Mouse (Mus musculus) neural tube, embryonic 11.5 days (tissue): Measurements from ENCODE around the gene Pkn3. TPM values are rescaled to one million over a fixed set of nuclear protein-coding genes. Genes with fewer than 3 reads are reported as not detected.

Experiments
- ATAC-seq: fragments of 200-750 bp; cut with Nextera tagmentation; 2 replicates; pipeline ENCODE4 v1.8.0; 2017; ENCODE audit warnings: moderate number of reproducible peaks, mild to moderate bottlenecking, moderate TSS enrichment, moderate library complexity; ENCODE audit not compliant: insufficient read depth, low FRiP score, low TSS enrichment
- DNase-seq: peaks from one replicate; pipeline ENCODE4 v3.0.0-alpha.2; 2015; ENCODE audit warnings: low spot score
- H3K27ac ChIP-seq: fragments of 300-500 bp; sonication (generic); 2 replicates; pipeline ENCODE4 v1.5.1; 2014; ENCODE audit warnings: low read depth, mild to moderate bottlenecking, low read length
- H3K27me3 ChIP-seq: fragments of 300-500 bp; sonication (generic); 2 replicates; pipeline ENCODE4 v1.6.1; 2014; ENCODE audit warnings: mild to moderate bottlenecking, low read length, mixed read lengths; ENCODE audit not compliant: control insufficient read depth, insufficient read depth
- H3K36me3 ChIP-seq: fragments of 300-500 bp; sonication (generic); 2 replicates; pipeline ENCODE4 v1.6.1; 2014; ENCODE audit warnings: mild to moderate bottlenecking, low read length, moderate library complexity, mixed read lengths; ENCODE audit not compliant: control insufficient read depth, insufficient read depth
- H3K4me1 ChIP-seq: fragments of 300-500 bp; sonication (generic); 2 replicates; pipeline ENCODE4 v1.6.1; 2014; ENCODE audit warnings: low read length, mixed read lengths; ENCODE audit not compliant: control insufficient read depth, insufficient read depth
- H3K4me2 ChIP-seq: fragments of 300-500 bp; sonication (generic); 2 replicates; pipeline ENCODE4 v1.6.1; 2014; ENCODE audit warnings: low read depth, mild to moderate bottlenecking, moderate library complexity
- H3K4me3 ChIP-seq: fragments of 300-500 bp; sonication (generic); 2 replicates; pipeline ENCODE4 v1.5.1; 2014; ENCODE audit warnings: low read depth, low read length
- H3K9ac ChIP-seq: fragments of 300-500 bp; sonication (generic); 2 replicates; pipeline ENCODE4 v1.6.1; 2014; ENCODE audit warnings: mild to moderate bottlenecking, low read length
- H3K9me3 ChIP-seq: fragments of 300-500 bp; sonication (generic); 2 replicates; pipeline ENCODE4 v1.6.1; 2016; ENCODE audit warnings: low read length; ENCODE audit not compliant: control insufficient read depth
- WGBS: fragments of 180-500 bp; shearing (Covaris S2); extraction: QIAGEN DNeasy Blood & Tissue Kit; methylation state at CpG from one replicate; pipeline ENCODE4 v1.1.7; 2014; 5-methylcytosine and 5-hydroxymethylcytosine counted together
- polyA plus RNA-seq: library from polyadenylated mRNA; unstranded; fragments of >200 nt; fragmentation: Nextera tagmentation; extraction: Ambion mirVana; gene quantifications from 2 replicates; pipeline ENCODE4 v1.2.1, GENCODE M21; 2014

Gene Pkn3
- polyA plus RNA-seq, 1 experiment from 2014 or later, result 7.0 TPM

DNA sequence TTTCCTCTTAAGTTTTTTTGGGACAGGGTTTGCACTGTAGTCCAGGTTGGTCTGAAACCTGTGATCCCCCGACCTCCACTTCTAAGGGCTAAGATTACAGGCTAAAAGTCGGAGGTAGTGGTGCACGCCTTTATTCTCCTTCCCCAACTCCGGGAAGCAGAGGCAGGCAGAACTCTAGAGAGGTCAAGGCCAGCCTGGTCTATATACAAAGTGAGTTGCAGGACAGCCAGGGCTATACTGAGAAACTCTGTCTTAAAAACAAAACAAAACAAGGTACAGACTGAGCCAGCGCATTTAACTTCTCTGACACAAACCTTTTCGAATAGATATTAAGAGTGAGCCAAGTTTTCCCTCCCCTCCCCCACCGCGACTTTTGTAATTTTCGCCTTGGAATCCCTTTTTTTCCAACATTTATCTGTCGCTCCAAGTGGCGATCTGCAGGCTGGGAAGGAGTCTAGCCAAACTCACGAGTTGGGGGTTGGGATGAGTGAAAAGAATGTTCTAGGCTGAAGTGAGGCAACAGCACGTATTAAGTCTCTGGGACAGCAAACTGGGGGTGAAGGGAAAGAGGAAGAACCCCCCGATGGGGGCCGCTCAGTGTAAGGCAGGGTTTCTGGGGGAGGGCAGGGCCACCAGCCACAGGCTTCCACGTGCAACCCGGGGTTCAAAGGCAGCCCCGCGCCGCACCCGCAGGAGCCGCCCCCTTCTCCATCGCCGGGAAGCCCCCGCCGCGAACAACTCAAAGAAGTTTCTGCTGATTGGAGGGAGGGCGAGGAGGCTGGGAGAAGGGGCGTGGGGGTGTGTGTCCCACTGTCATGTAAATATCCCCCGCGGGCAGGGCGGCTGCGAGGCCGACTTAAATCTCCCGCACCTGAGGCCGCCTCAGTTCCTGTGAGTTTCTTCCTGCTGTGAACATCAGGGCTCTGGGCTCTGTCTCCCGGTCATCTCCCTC, 16.0 kb upstream of the Pkn3 start:
- Histone ChIP-seq H3K27me3 (no peaks in the 10 kb centered on the region), H3K4me2 (peak overlapping the region; percentile 95), H3K9me3 (no peaks in the 10 kb centered on the region), H3K36me3 (no peaks in the 10 kb centered on the region), H3K4me1 (peaks cover 13% of the 10 kb centered on the region), H3K4me3 (peak overlapping the region; percentile 68), H3K27ac (peak overlapping the region; percentile 85), H3K9ac (peak overlapping the region; percentile 75)
- WGBS, result 10% methylated on average over 36 of the region's 37 CpGs
- ATAC-seq, result 0 out of 2 replicates have a peak, but pooled peaks have one; percentile 17
- peak; percentile 79 for DNase-seq

DNA sequence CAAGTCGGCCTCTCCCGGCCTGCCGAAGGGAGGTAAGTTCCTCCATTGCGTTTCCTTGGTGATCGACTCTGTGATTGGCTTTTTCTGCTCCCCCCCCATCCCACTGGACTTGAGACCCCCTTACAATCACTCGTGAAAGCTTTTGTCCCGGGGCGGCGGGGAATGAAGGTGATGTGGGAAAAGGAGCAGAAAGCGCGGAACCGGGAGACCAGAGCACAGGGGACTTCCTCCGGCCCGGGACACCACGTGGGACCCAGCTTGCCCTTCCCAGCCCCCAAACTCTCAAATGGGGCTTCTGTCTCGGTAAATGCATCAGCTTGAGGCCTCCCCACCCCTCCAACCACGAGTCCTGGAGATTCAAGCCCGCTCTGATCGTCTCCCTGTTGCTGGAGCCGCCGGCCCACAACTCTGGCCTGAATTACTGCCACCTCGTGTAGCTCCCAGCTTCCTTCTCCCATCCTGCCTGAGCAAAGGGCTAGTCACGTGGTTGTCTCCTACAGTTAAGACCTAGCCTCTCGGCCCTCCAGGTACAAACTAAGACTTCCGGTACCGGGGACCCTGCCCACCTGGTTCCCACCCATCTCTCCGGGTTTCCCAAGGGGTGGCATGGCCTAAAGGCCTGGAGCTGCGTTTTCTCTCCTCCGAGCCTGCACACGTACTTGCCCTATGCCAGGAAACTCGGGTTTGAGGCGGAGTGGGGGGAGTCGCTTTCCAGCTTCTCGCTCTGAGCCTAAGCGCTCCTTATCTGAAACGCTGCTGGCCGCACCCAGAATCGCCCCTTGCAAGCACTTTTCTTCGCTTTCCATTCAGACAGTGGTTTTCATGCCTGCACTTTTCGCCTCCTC, 15.0 kb upstream of the Pkn3 start:
- WGBS, result under 1% methylated on average over 40 of the region's 40 CpGs
- Histone ChIP-seq H3K9ac (peak overlapping the region; percentile 75), H3K27ac (peak overlapping the region; percentile 85), H3K4me1 (peaks cover 13% of the 10 kb centered on the region), H3K9me3 (no peaks in the 10 kb centered on the region), H3K36me3 (no peaks in the 10 kb centered on the region), H3K4me3 (peak overlapping the region; percentile 68), H3K4me2 (peak overlapping the region; percentile 95), H3K27me3 (no peaks in the 10 kb centered on the region)
- DNase-seq (peak; percentile 73), ATAC-seq (no peak)

DNA sequence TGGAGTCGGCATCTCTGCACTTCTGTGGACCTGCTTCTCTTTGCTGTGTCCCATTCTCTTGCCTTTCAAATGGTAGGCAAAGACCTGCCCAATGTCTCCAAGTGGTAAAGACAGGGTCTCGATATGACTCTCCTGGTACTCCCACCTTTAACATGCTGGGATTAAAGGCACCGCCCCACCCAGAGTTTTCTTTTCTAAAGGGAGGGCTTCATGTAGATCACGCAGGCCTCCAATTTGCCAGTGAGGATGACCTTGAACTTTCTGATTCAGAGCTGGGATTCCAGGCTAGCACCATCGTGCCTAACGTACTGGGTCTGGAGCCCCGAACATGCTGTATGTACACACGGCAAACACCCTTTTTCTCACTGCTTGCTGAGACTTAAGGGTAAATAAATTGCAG, 14.2 kb upstream of the Pkn3 start:
- Histone ChIP-seq H3K9ac (peak overlapping the region; percentile 75), H3K27ac (peak overlapping the region; percentile 85; the same call in 1 of the 2 replicates), H3K4me3 (peak overlapping the region; percentile 68), H3K4me2 (peak overlapping the region; percentile 95), H3K27me3 (no peaks in the 10 kb centered on the region), H3K4me1 (peaks cover 18% of the 10 kb centered on the region), H3K36me3 (no peaks in the 10 kb centered on the region), H3K9me3 (no peaks in the 10 kb centered on the region)
- no peak for DNase-seq
- no peak for ATAC-seq
- 4% methylated on average over 8 of the region's 8 CpGs for WGBS

DNA sequence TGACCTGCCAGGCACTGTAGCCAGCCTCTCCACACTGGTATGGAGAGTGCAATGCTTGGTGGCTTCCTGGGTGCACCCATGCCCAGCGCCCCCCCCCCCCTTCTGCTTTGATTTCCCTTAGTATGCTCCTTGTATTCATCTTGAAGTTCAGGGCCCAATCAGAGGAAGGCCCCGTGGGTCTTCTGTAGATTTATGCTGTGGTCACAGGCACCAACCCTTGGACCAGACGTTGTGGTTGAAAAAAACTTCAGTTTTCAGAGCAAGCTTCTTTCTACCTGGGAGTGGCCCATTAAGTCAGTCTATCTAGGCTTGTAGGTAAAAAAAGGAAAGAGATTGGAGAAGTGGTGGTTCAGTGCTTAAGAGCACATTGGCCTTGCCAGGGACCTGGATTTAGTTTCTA, 13.7 kb upstream of the Pkn3 start:
- DNase-seq (no peak), ATAC-seq (no peak)
- Histone ChIP-seq H3K9ac (no peak overlapping the region; the same call in none of the 2 replicates), H3K4me1 (peaks cover 21% of the 10 kb centered on the region), H3K4me2 (peak overlapping the region; percentile 95), H3K27ac (no peak overlapping the region), H3K27me3 (no peaks in the 10 kb centered on the region), H3K9me3 (no peaks in the 10 kb centered on the region), H3K36me3 (no peaks in the 10 kb centered on the region), H3K4me3 (peak overlapping the region; percentile 68)
- WGBS, result 5% methylated on average over 3 of the region's 3 CpGs

DNA sequence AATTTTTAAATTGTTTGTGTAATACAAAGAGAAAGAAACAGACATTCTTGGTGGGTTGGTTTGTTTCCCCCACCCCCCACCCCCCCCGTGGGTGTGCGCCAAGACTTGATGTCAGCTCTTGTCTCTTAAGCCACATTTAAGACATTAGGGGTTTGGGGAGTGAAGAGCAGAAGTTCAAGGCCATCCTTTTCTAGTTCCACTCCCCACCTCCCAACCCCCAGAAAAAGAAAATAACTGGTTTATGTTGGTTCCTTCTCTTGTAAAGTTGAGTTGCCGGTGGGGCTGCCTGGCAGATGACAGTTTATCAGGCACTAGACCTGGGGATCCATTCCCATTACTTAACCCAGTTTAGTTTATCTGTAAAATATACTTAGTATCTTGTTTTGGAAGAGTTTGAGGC, 13.2 kb upstream of the Pkn3 start:
- Histone ChIP-seq H3K4me3 (0 out of 2 replicates have a peak overlapping the region, but pooled peaks have one; percentile 68), H3K4me2 (peak overlapping the region; percentile 95; the same call in 1 of the 2 replicates), H3K9me3 (no peaks in the 10 kb centered on the region), H3K27ac (no peak overlapping the region), H3K4me1 (peaks cover 21% of the 10 kb centered on the region), H3K36me3 (no peaks in the 10 kb centered on the region), H3K27me3 (no peaks in the 10 kb centered on the region), H3K9ac (no peak overlapping the region)
- ATAC-seq (no peak), DNase-seq (no peak)
- WGBS, result 36% methylated on average over 3 of the region's 3 CpGs

DNA sequence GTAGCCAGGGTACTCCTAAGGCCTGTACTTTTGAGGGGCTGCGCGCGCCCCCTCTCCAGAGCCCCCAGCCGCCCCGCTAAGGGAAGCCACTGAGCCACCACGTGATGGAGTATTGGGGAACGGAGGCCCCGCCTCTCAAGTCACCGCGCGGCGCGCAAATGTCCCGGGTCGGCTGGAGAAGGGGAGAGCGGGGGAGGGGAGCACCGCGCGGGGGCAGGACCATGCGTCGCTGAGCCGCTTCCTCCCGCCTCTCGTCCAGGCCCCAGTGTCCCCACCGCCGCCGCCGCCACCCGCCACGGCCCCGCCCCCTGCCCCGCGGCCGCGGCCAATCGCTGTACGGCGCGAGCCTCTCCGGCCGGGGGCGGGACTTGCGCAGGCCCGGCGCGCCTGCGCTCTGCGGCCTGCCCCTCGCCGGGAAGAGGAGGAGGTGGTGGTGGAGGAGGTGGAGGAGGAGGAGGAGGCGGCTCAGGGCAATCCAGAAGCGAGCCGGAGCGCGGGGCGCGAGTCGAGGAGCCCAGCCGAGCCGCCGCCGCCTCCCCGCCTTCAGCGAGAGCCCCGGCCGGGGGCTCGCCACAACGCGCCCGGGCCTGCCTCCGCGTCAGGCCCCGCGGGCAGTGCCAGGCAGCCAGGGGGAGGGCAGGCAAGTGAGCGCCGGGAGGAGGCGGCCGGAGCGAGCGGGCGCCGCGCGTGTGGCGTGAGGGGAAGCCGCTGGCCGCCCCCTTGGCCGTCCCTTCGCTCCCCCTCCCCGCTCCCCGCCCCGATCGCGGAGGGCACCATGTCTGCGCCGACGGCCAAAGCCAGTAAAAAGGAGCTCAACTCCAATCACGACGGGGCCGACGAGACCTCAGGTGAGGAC, 11.2 kb upstream of the Pkn3 start:
- 0% methylated on average over 57 of the region's 101 CpGs for WGBS
- H3K9ac ChIP-seq, result peak overlapping the region; percentile 100
- no peaks in the 10 kb centered on the region for H3K9me3 ChIP-seq
- H3K27ac ChIP-seq, result peak overlapping the region; percentile 99
- H3K36me3 ChIP-seq, result peaks cover 2% of the 10 kb centered on the region; the same call in 1 of the 2 replicates
- peak overlapping the region; percentile 87 for H3K4me3 ChIP-seq
- peak overlapping the region; percentile 71 for H3K4me2 ChIP-seq
- peaks cover 21% of the 10 kb centered on the region for H3K4me1 ChIP-seq
- no peaks in the 10 kb centered on the region for H3K27me3 ChIP-seq
- ATAC-seq, result peak; percentile 84
- DNase-seq, result peak; percentile 99

DNA sequence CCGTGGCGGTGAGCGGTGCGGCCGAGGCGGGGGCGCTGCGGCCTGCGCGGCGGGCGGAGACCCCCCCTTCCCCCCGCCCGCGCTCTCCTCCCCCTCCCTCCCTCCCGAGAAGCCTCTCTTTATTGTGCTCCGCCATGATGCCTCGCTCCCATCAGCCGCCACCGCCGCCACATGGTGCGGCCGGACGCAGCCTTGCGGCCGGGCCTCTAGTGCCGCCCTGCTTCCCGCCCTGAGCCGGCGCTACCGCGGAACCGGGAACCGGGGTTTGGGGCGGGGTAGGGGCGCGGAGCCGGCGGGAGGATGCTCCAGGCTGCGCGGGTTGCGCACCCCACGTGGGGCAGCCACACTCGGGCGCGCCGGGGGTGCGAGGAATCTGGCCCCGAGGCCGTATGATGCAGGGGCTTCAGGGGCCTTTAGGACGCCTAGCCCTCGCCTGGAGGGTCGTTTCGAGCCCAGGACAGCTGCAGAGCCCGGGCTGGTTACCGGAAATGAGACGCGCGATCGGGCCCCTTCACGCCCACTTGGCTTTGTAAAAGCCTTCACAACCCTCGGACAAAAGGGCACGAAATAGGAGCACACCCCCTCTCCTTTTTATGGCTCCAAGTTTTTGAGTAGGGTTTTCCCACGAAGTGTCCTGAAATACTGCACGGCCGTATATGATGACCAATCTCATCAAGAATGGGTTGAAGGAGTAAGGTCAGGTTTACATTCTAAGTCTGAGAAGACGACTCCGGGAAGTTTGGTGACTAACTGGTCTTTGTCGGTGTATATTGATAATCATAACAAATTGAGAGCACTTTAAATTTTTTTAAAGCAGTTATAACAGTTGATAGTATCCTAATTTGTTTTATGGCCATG, 10.2 kb upstream of the Pkn3 start:
- H3K27ac ChIP-seq, result peak overlapping the region; percentile 99
- H3K4me2 ChIP-seq, result peak overlapping the region; percentile 77
- peaks cover 2% of the 10 kb centered on the region; the same call in 1 of the 2 replicates for H3K36me3 ChIP-seq
- peak; percentile 33 for ATAC-seq
- no peaks in the 10 kb centered on the region for H3K9me3 ChIP-seq
- peak overlapping the region; percentile 87 for H3K4me3 ChIP-seq
- H3K9ac ChIP-seq, result peak overlapping the region; percentile 100
- WGBS, result under 1% methylated on average over 49 of the region's 69 CpGs
- peaks cover 21% of the 10 kb centered on the region for H3K4me1 ChIP-seq
- H3K27me3 ChIP-seq, result no peaks in the 10 kb centered on the region
- peak; percentile 55 for DNase-seq
